Mouse (Mus musculus): ENCODE measurements around the gene Skap1.

DNA sequence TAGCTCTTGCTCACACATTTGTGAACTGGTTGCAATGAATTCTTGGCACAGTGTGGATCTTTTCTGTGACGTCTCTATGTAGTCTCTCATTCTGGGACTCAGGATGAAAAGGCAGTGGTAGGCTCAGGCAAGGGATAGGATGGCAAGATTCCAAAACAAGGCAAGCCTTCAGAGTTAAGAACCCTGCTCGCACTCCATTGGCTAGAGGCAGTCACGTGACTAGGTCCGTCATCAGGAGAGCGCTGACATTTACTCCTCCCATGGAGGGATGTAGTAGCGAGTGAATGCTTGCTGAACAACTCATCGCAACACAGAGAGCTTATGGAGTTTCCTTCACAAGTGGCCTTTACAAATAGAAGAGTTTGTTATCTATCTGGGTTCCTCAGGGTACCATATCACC is 27.9 kb upstream of the Skap1 start:
- no peak for TF ChIP-seq CTCF (IDR thresholded peaks at IDR 0.05; ENCODE audit: low read depth)
- TF ChIP-seq EP300 (IDR thresholded peaks at IDR 0.05; ENCODE audit: low read depth) = no peak

All from heart, postnatal 0 days (tissue).